Mouse (Mus musculus): ENCODE results near the gene Clspn.

GRCm38 (mm10) chr4:126532292-126532691, 24.4 kb upstream of the Clspn start:
- TF ChIP-seq CTCF (IDR thresholded peaks at IDR 0.05; ENCODE audit: extremely low read depth, insufficient read length, insufficient replicate concordance, low read depth, low read length) (no peak), POLR2A (IDR thresholded peaks at IDR 0.05; ENCODE audit: low read depth, low read length) (no peak)
